Mouse (Mus musculus) spleen, adult 2 months (tissue): ENCODE measurements around the gene Trappc4. TPM values are rescaled to one million over a fixed set of nuclear protein-coding genes. Genes with fewer than 3 reads are reported as not detected.

Source experiments
- DNase-seq, 2 experiments: peaks; one replicate each; pipeline versions ENCODE4 v3.0.0 to v3.0.0-alpha.2; 2012 to 2021; ENCODE audit warnings: low spot score in 2 of 2, low read depth in 1 of 2
- H3K27ac ChIP-seq: fragments of 200-500 bp; 2 replicates; pipeline ENCODE4 v1.5.1; 2012; ENCODE audit warnings: low read length, inconsistent platforms; ENCODE audit not compliant: insufficient read depth
- H3K27me3 ChIP-seq: fragments of 200-500 bp; 2 replicates; pipeline ENCODE4 v1.6.1; 2012; ENCODE audit warnings: mild to moderate bottlenecking, moderate library complexity, low read length, inconsistent platforms; ENCODE audit not compliant: control insufficient read depth, insufficient read depth
- H3K36me3 ChIP-seq: fragments of 200-500 bp; 2 replicates; pipeline ENCODE4 v1.6.1; 2012; ENCODE audit warnings: mild to moderate bottlenecking, low read length, inconsistent platforms; ENCODE audit not compliant: control insufficient read depth, insufficient read depth
- H3K4me1 ChIP-seq: fragments of 200-500 bp; 2 replicates; pipeline ENCODE4 v1.6.1; 2011; ENCODE audit warnings: inconsistent platforms; ENCODE audit not compliant: control insufficient read depth, insufficient read depth, insufficient read length
- H3K4me3 ChIP-seq: fragments of 200-500 bp; 2 replicates; pipeline ENCODE4 v1.5.1; 2011; ENCODE audit warnings: mild to moderate bottlenecking, inconsistent platforms; ENCODE audit not compliant: insufficient read depth, insufficient read length; ENCODE audit errors: extremely low read depth
- CTCF ChIP-seq: fragments of 200-500 bp; IDR thresholded peaks from 2 replicates; pipeline ENCODE4 v1.5.1; 2011; ENCODE audit warnings: mild to moderate bottlenecking, inconsistent platforms; ENCODE audit not compliant: insufficient read depth, insufficient read length, insufficient replicate concordance; ENCODE audit errors: extremely low read depth
- POLR2A ChIP-seq: fragments of 200-500 bp; IDR thresholded peaks from 2 replicates; pipeline ENCODE4 v1.6.1; 2011; ENCODE audit warnings: low read depth, low read length, inconsistent platforms
- WGBS: fragments of 180-500 bp; shearing (Covaris S2); methylation state at CpG from one replicate; pipeline ENCODE4 v1.1.7; 2018; 5-methylcytosine and 5-hydroxymethylcytosine counted together
- polyA plus RNA-seq: library from polyadenylated mRNA; depleted of rRNA; stranded (reverse); fragments of >200 nt; gene quantifications from 2 replicates; pipeline ENCODE4 v1.2.3, GENCODE M21; 2012

Trappc4 gene
- polyA plus RNA-seq, 1 experiment: 22.9 TPM

- H3K27me3 ChIP-seq: no peaks in the 10 kb centered on the region
- peaks cover 31% of the 10 kb centered on the region for H3K36me3 ChIP-seq
- H3K27ac ChIP-seq: peak overlapping the region; percentile 96
- under 1% methylated on average over 24 of the region's 24 CpGs for WGBS
- no peak for DNase-seq
- TF ChIP-seq POLR2A: no peak; the same call in 1 of the 2 replicates
- no peak for TF ChIP-seq CTCF
- peak overlapping the region; percentile 92 for H3K4me3 ChIP-seq
- no peaks in the 10 kb centered on the region for H3K4me1 ChIP-seq
Observed at GRCm38 (mm10) chr9:44407752-44408097, 325 bp upstream of the Trappc4 start.

DNA sequence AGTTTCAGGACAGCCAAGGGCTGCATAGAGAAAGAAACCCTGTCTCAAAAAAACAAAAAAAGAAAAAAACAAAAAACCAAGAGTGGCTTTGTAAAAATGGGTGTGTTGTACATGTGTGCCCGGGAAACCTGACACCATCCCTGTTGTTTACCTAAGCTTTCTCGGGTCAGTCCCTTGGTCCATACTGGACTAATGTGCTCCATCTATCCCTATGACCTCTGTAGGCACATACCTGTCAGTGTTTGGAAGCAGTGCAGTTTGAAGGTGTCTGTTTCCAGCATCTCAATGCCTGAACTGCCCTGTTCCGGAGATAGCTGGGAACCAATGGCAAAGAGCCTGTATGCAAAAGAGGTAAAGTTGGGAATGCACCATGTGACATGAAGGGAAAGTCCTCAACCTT, 2.4 kb downstream of the Trappc4 start:
- H3K36me3 ChIP-seq: peaks cover 37% of the 10 kb centered on the region
- H3K27ac ChIP-seq: no peak overlapping the region
- no peaks in the 10 kb centered on the region for H3K27me3 ChIP-seq
- WGBS: 92% methylated on average over 3 of the region's 3 CpGs
- no peaks in the 10 kb centered on the region; the same call in 1 of the 2 replicates for H3K4me1 ChIP-seq
- no peak for TF ChIP-seq CTCF
- no peak for TF ChIP-seq POLR2A
- DNase-seq: no peak
- H3K4me3 ChIP-seq: no peak overlapping the region

- TF ChIP-seq POLR2A: no peak
- TF ChIP-seq CTCF: no peak
- Histone ChIP-seq H3K27me3 (no peaks in the 10 kb centered on the region), H3K36me3 (peaks cover 33% of the 10 kb centered on the region), H3K4me3 (no peak overlapping the region), H3K27ac (no peak overlapping the region), H3K4me1 (peaks cover 3% of the 10 kb centered on the region; the same call in 1 of the 2 replicates)
- DNase-seq: no peak
- 88% methylated on average over 4 of the region's 4 CpGs for WGBS
Observed at GRCm38 (mm10) chr9:44401081-44401480, 6.3 kb downstream of the Trappc4 start.

DNA sequence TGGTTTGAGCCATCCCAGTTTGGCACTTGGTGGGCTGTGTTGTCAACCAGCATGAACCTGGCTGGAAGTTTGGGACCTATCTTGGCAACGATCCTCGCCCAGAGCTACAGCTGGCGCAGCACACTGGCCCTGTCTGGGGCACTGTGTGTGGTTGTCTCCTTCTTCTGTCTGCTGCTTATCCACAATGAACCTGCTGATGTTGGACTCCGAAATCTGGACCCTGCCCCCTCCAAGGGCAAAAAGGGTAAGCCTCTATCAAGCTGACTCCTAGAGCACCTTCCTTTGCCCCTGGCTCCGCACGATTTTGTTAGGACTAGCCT, 7.6 kb downstream of the Trappc4 start:
- no peaks in the 10 kb centered on the region for H3K27me3 ChIP-seq
- H3K4me3 ChIP-seq: no peak overlapping the region
- TF ChIP-seq CTCF: no peak
- no peak for TF ChIP-seq POLR2A
- no peak for DNase-seq
- H3K4me1 ChIP-seq: peaks cover 3% of the 10 kb centered on the region; the same call in 1 of the 2 replicates
- H3K36me3 ChIP-seq: peaks cover 30% of the 10 kb centered on the region
- WGBS: 93% methylated on average over 6 of the region's 6 CpGs
- H3K27ac ChIP-seq: no peak overlapping the region

GRCm38 (mm10) chr9:44399114-44399794, 8.1 kb downstream of the Trappc4 start:
- TF ChIP-seq POLR2A (no peak), CTCF (no peak)
- whole genome bisulfite sequencing: 89% methylated on average over 13 of the region's 13 CpGs
- no peak overlapping the region for H3K4me3 ChIP-seq
- peaks cover 3% of the 10 kb centered on the region; the same call in 1 of the 2 replicates for H3K4me1 ChIP-seq
- DNase-seq: no peak
- H3K27ac ChIP-seq: no peak overlapping the region
- H3K36me3 ChIP-seq: peaks cover 27% of the 10 kb centered on the region
- H3K27me3 ChIP-seq: no peaks in the 10 kb centered on the region

DNA sequence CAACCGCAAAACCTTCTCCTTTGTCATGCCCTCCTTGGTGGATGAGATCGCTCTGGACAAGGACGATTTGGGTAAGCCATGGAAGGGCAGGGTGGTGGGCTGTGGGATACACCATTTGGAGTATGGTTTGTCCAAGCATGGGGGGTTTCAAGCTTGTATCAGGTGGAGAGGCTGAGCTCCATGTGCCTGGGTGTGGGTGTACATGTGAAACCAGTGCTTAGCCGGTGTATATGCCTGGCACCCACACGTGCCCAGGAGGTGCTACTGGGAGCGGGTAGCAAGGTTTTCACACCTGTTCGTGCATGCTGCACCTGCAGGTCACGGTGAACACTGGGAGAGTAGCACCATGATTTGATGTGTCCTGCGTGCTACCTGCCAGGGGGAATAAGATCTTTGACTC, 8.8 kb downstream of the Trappc4 start:
- peaks cover 21% of the 10 kb centered on the region for H3K36me3 ChIP-seq
- 88% methylated on average over 9 of the region's 9 CpGs for WGBS
- no peak overlapping the region for H3K4me3 ChIP-seq
- peaks cover 3% of the 10 kb centered on the region; the same call in 1 of the 2 replicates for H3K4me1 ChIP-seq
- no peak overlapping the region for H3K27ac ChIP-seq
- TF ChIP-seq POLR2A: no peak
- TF ChIP-seq CTCF: no peak
- no peak for DNase-seq
- H3K27me3 ChIP-seq: no peaks in the 10 kb centered on the region

DNA sequence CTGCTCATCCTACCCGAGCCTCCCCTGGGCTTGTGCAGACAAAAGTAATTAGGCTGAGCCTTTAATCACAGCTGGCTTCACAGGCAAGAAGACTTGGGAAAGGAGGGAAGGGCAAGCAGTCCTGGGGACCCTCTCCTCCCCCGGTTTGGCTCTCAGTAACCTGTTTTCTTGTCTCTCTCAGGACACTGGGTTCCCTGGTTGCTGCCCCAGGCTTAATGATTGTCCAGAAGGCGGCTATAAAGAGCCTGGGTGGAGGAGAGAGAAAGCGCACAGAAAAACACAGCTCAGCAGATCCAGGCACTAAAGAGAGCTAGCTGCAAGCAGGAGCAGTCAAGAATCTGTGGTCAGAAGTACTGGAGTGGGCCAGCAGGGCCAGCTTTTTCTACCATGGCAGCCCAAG, 9.3 kb downstream of the Trappc4 start:
- no peak for DNase-seq
- no peak overlapping the region for H3K27ac ChIP-seq
- 57% methylated on average over 4 of the region's 4 CpGs for WGBS
- no peak overlapping the region for H3K4me3 ChIP-seq
- H3K27me3 ChIP-seq: no peaks in the 10 kb centered on the region
- peaks cover 3% of the 10 kb centered on the region; the same call in 1 of the 2 replicates for H3K4me1 ChIP-seq
- H3K36me3 ChIP-seq: peaks cover 17% of the 10 kb centered on the region
- no peak for TF ChIP-seq CTCF
